Mouse (Mus musculus): ENCODE measurements at regions not wholly inside any gene's neighbourhood (a gene's known extent, or its start where the extent isn't known, plus 50 kb on each side); places are given as distances from the start of the nearest gene placed in this dataset.

- Histone ChIP-seq H3K27ac (ENCODE audit: low read depth, low read length) (no peak overlapping the region), H3K27me3 (ENCODE audit: control insufficient read depth, insufficient read depth, low read length) (peaks cover 8% of the 10 kb centered on the region; the same call in 1 of the 2 replicates), H3K9me3 (replicated peaks; ENCODE audit: control insufficient read depth, low read length) (no peaks in the 10 kb centered on the region), H3K36me3 (ENCODE audit: control insufficient read depth, insufficient read depth, low read length) (no peaks in the 10 kb centered on the region), H3K4me3 (ENCODE audit: low read depth, low read length) (no peak overlapping the region), H3K4me2 (no peak overlapping the region), H3K4me1 (ENCODE audit: control insufficient read depth, insufficient read depth, low read length) (peaks cover 11% of the 10 kb centered on the region), H3K9ac (ENCODE audit: low read depth, low read length) (no peak overlapping the region)
- no peak for ATAC-seq (replicated peaks; ENCODE audit: insufficient number of reproducible peaks, low FRiP score, low TSS enrichment)
- 69% methylated on average over 7 of the region's 7 CpGs for WGBS (ENCODE audit: insufficient replicate concordance)
These were observed 160.1 kb upstream of the Zfp703 start for GRCm38 (mm10) chr8:26816977-26817376.

- Histone ChIP-seq H3K27me3 (ENCODE audit: control insufficient read depth, insufficient read depth, low read length) (no peaks in the 10 kb centered on the region), H3K4me2 (no peak overlapping the region), H3K36me3 (ENCODE audit: control insufficient read depth, insufficient read depth, low read length) (no peaks in the 10 kb centered on the region), H3K4me3 (ENCODE audit: low read depth, low read length) (no peak overlapping the region), H3K9ac (ENCODE audit: low read depth, low read length) (no peak overlapping the region), H3K4me1 (ENCODE audit: control insufficient read depth, insufficient read depth, low read length) (peaks cover 4% of the 10 kb centered on the region), H3K9me3 (replicated peaks; ENCODE audit: control insufficient read depth, low read length) (no peaks in the 10 kb centered on the region), H3K27ac (ENCODE audit: low read depth, low read length) (no peak overlapping the region)
- 80% methylated on average over 8 of the region's 8 CpGs for WGBS (ENCODE audit: insufficient replicate concordance)
- no peak for ATAC-seq (replicated peaks; ENCODE audit: insufficient number of reproducible peaks, low FRiP score, low TSS enrichment)
These were observed 152.8 kb upstream of the Zfp703 start for GRCm38 (mm10) chr8:26824189-26824941.

DNA sequence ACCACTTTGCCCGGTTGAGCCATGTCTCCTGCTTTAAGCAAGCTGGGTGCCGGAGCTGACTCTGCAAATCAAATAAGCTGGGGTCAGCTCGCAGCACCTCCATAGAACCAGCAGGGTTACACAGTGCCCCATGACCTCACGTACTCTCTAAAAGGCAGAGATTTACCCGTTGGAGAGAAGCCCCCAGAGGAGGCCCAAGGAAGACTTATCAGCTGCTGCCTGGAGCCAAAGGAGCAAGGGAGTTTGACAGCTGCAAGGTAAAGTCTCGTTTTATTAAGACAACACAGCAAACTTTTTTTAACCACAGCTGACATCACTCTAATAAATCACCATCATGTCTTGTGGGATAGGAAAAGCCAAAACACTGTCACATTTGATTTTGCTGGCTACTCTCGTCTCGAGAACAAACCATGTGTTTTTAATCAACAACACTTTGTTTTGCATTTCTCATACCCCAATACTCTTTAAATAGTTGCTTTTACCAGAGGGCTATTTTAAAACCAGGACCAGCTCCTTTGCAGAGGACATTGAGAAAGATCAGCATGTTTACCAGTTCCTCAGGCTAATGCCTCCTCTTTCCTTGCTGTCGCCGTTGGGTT lies 148.7 kb upstream of the Zfp703 start:
- H3K9ac ChIP-seq (ENCODE audit: low read depth, low read length) = no peak overlapping the region
- ATAC-seq (replicated peaks; ENCODE audit: insufficient number of reproducible peaks, low FRiP score, low TSS enrichment) = no peak
- H3K4me1 ChIP-seq (ENCODE audit: control insufficient read depth, insufficient read depth, low read length) = peaks cover 10% of the 10 kb centered on the region
- H3K36me3 ChIP-seq (ENCODE audit: control insufficient read depth, insufficient read depth, low read length) = no peaks in the 10 kb centered on the region
- H3K27ac ChIP-seq (ENCODE audit: low read depth, low read length) = no peak overlapping the region
- no peaks in the 10 kb centered on the region for H3K9me3 ChIP-seq (replicated peaks; ENCODE audit: control insufficient read depth, low read length)
- no peak overlapping the region for H3K4me3 ChIP-seq (ENCODE audit: low read depth, low read length)
- no peaks in the 10 kb centered on the region for H3K27me3 ChIP-seq (ENCODE audit: control insufficient read depth, insufficient read depth, low read length)
- 27% methylated on average over 10 of the region's 10 CpGs for WGBS (ENCODE audit: insufficient replicate concordance)
- H3K4me2 ChIP-seq = no peak overlapping the region

- Histone ChIP-seq H3K4me1 (ENCODE audit: control insufficient read depth, insufficient read depth, low read length) (peaks cover 10% of the 10 kb centered on the region), H3K4me2 (no peak overlapping the region), H3K9ac (ENCODE audit: low read depth, low read length) (no peak overlapping the region), H3K36me3 (ENCODE audit: control insufficient read depth, insufficient read depth, low read length) (no peaks in the 10 kb centered on the region), H3K27ac (ENCODE audit: low read depth, low read length) (no peak overlapping the region), H3K4me3 (ENCODE audit: low read depth, low read length) (no peak overlapping the region), H3K9me3 (replicated peaks; ENCODE audit: control insufficient read depth, low read length) (no peaks in the 10 kb centered on the region), H3K27me3 (ENCODE audit: control insufficient read depth, insufficient read depth, low read length) (no peaks in the 10 kb centered on the region)
- ATAC-seq (replicated peaks; ENCODE audit: insufficient number of reproducible peaks, low FRiP score, low TSS enrichment) = no peak
- 74% methylated on average over 4 of the region's 4 CpGs for WGBS (ENCODE audit: insufficient replicate concordance)
These were observed 147.8 kb upstream of the Zfp703 start for GRCm38 (mm10) chr8:26829313-26829712.

DNA sequence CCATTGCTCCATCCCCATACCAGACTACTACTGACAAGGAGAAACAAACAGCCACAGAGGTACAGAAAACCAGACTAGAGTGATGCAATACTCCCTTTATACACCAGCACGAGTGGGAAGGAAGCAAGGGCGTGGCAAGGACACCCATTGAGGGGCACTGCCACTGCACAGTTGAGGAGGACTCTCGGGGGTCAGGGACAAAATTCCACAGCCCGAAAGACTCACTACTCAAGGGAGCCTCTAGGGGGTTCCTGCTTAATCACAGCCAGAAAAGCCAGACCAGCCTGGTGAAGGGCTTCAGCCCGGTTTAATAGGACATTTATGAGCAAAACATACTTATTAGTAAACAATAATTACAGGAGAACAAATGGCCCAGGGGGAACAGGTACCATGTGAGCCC lies 146.0 kb upstream of the Zfp703 start:
- Histone ChIP-seq H3K27ac (ENCODE audit: low read depth, low read length) (no peak overlapping the region), H3K27me3 (ENCODE audit: control insufficient read depth, insufficient read depth, low read length) (no peaks in the 10 kb centered on the region), H3K4me2 (no peak overlapping the region), H3K9ac (ENCODE audit: low read depth, low read length) (no peak overlapping the region), H3K4me3 (ENCODE audit: low read depth, low read length) (no peak overlapping the region), H3K4me1 (ENCODE audit: control insufficient read depth, insufficient read depth, low read length) (peaks cover 18% of the 10 kb centered on the region), H3K36me3 (ENCODE audit: control insufficient read depth, insufficient read depth, low read length) (no peaks in the 10 kb centered on the region), H3K9me3 (replicated peaks; ENCODE audit: control insufficient read depth, low read length) (no peaks in the 10 kb centered on the region)
- WGBS (ENCODE audit: insufficient replicate concordance) = 19% methylated on average over 5 of the region's 5 CpGs
- no peak for ATAC-seq (replicated peaks; ENCODE audit: insufficient number of reproducible peaks, low FRiP score, low TSS enrichment)

GRCm38 (mm10) chr8:26831790-26832189 lies 145.3 kb upstream of the Zfp703 start:
- no peak for ATAC-seq (replicated peaks; ENCODE audit: insufficient number of reproducible peaks, low FRiP score, low TSS enrichment)
- no peak overlapping the region for H3K4me3 ChIP-seq (ENCODE audit: low read depth, low read length)
- H3K9me3 ChIP-seq (replicated peaks; ENCODE audit: control insufficient read depth, low read length) = no peaks in the 10 kb centered on the region
- H3K4me1 ChIP-seq (ENCODE audit: control insufficient read depth, insufficient read depth, low read length) = peaks cover 18% of the 10 kb centered on the region
- 50% methylated on average over 6 of the region's 6 CpGs for WGBS (ENCODE audit: insufficient replicate concordance)
- no peak overlapping the region for H3K4me2 ChIP-seq
- H3K36me3 ChIP-seq (ENCODE audit: control insufficient read depth, insufficient read depth, low read length) = no peaks in the 10 kb centered on the region
- no peak overlapping the region for H3K9ac ChIP-seq (ENCODE audit: low read depth, low read length)
- no peak overlapping the region for H3K27ac ChIP-seq (ENCODE audit: low read depth, low read length)
- no peaks in the 10 kb centered on the region for H3K27me3 ChIP-seq (ENCODE audit: control insufficient read depth, insufficient read depth, low read length)

DNA sequence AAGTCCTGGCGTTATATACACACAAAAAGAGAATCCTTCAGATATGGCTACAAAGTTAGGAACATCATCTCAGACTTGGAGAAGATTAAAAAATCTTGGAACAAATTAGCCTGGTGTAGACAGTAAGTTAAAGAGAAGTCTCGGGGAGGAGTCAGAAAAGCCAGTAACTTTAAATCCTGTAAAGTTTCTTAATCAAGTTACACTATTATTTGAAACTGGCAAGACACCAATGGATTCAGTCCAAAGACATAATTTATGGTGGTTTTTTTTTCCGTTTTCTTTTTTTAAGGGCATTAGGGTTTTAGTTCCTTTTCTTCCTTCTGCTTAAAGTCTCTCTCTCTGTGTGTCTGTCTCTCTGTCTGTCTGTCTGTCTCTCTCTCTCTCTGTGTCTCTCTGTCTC lies 144.6 kb upstream of the Zfp703 start:
- Histone ChIP-seq H3K9ac (ENCODE audit: low read depth, low read length) (no peak overlapping the region), H3K4me2 (no peak overlapping the region), H3K4me1 (ENCODE audit: control insufficient read depth, insufficient read depth, low read length) (peaks cover 18% of the 10 kb centered on the region), H3K27me3 (ENCODE audit: control insufficient read depth, insufficient read depth, low read length) (no peaks in the 10 kb centered on the region), H3K27ac (ENCODE audit: low read depth, low read length) (no peak overlapping the region), H3K9me3 (replicated peaks; ENCODE audit: control insufficient read depth, low read length) (no peaks in the 10 kb centered on the region), H3K36me3 (ENCODE audit: control insufficient read depth, insufficient read depth, low read length) (no peaks in the 10 kb centered on the region), H3K4me3 (ENCODE audit: low read depth, low read length) (no peak overlapping the region)
- 78% methylated on average over 3 of the region's 3 CpGs for WGBS (ENCODE audit: insufficient replicate concordance)
- no peak for ATAC-seq (replicated peaks; ENCODE audit: insufficient number of reproducible peaks, low FRiP score, low TSS enrichment)

DNA sequence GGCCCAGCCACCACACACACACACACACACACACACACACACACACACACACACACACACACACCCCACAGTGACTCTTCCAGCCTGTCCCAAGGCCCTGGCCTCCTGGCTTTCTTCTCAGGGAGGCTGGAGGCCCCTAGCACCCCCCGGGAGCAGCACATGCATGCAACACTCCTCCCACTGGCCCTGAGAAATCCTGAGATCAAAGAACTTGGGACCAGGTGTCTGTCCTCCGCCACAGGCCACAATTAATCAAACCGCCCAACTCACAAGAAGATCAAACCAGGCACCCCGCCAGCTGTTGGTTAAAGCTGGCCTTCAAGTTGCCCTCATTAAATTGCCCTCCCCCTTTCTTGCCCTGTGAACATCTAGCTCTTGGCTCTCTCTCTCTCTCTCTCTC lies 143.8 kb upstream of the Zfp703 start:
- Histone ChIP-seq H3K4me2 (no peak overlapping the region), H3K9ac (ENCODE audit: low read depth, low read length) (no peak overlapping the region), H3K4me1 (ENCODE audit: control insufficient read depth, insufficient read depth, low read length) (peaks cover 16% of the 10 kb centered on the region), H3K36me3 (ENCODE audit: control insufficient read depth, insufficient read depth, low read length) (no peaks in the 10 kb centered on the region), H3K9me3 (replicated peaks; ENCODE audit: control insufficient read depth, low read length) (no peaks in the 10 kb centered on the region), H3K27ac (ENCODE audit: low read depth, low read length) (no peak overlapping the region), H3K27me3 (ENCODE audit: control insufficient read depth, insufficient read depth, low read length) (no peaks in the 10 kb centered on the region), H3K4me3 (ENCODE audit: low read depth, low read length) (no peak overlapping the region)
- WGBS (ENCODE audit: insufficient replicate concordance) = 40% methylated on average over 4 of the region's 4 CpGs
- ATAC-seq (replicated peaks; ENCODE audit: insufficient number of reproducible peaks, low FRiP score, low TSS enrichment) = no peak

DNA sequence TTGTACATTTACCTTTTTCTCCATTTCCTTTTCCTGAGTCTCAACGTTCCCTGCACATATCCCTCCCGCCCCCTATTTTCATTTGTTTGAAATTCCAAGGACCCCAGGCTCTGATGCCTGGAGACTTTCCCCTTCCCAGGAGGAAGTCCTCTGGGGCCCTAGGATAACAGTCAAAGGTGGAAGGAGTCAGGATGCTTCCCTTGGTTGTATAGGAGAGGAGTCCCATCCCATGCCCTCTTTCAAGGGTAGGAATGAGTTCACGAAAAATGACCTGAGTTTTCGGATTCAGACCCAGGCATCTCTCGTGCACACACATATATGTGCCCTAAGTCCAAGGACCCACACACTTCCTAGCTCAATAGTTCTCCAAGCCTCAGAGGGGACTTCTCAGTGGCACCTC lies 143.3 kb upstream of the Zfp703 start:
- Histone ChIP-seq H3K27me3 (ENCODE audit: control insufficient read depth, insufficient read depth, low read length) (no peaks in the 10 kb centered on the region), H3K4me1 (ENCODE audit: control insufficient read depth, insufficient read depth, low read length) (peaks cover 14% of the 10 kb centered on the region), H3K4me2 (no peak overlapping the region), H3K4me3 (ENCODE audit: low read depth, low read length) (no peak overlapping the region), H3K9me3 (replicated peaks; ENCODE audit: control insufficient read depth, low read length) (no peaks in the 10 kb centered on the region), H3K27ac (ENCODE audit: low read depth, low read length) (no peak overlapping the region), H3K9ac (ENCODE audit: low read depth, low read length) (no peak overlapping the region), H3K36me3 (ENCODE audit: control insufficient read depth, insufficient read depth, low read length) (no peaks in the 10 kb centered on the region)
- no peak for ATAC-seq (replicated peaks; ENCODE audit: insufficient number of reproducible peaks, low FRiP score, low TSS enrichment)
- 42% methylated on average over 5 of the region's 5 CpGs for WGBS (ENCODE audit: insufficient replicate concordance)
